Mouse (Mus musculus) MEL (cell line): ENCODE results near the gene Rps6ka3. TPM values are rescaled to one million over a fixed set of nuclear protein-coding genes. Genes with fewer than 3 reads are reported as not detected.

Experiments
- DNase-seq: peaks from one replicate; pipeline ENCODE4 v3.0.0; 2011; ENCODE audit warnings: low read depth, low spot score
- H3K27ac ChIP-seq: 2 replicates; pipeline ENCODE4 v1.5.1; 2012; ENCODE audit warnings: low read depth, mild to moderate bottlenecking, control low read depth, low read length, moderate library complexity; ENCODE audit not compliant: control insufficient read depth
- H3K27me3 ChIP-seq, 2 experiments: fragments of 150-350 bp in 1 of 2; sonication (generic) in 1 of 2; 2 replicates each; pipeline ENCODE4 v1.6.1; 2012; ENCODE audit warnings: low read length in 2 of 2, mild to moderate bottlenecking in 2 of 2, improper control_type of control experiment in 1 of 2, moderate library complexity in 1 of 2; ENCODE audit not compliant: insufficient read depth in 2 of 2, control insufficient read depth in 1 of 2
- H3K36me3 ChIP-seq, 2 experiments: 2 replicates each; pipeline ENCODE4 v1.6.1; 2012 to 2014; ENCODE audit warnings: low read length in 2 of 2, improper control_type of control experiment in 1 of 2, inconsistent platforms in 1 of 2, mild to moderate bottlenecking in 1 of 2; ENCODE audit not compliant: insufficient read depth in 2 of 2, control insufficient read depth in 1 of 2
- H3K4me1 ChIP-seq, 2 experiments: fragments of 150-350 bp in 1 of 2; sonication (generic) in 1 of 2; 2 replicates each; pipeline ENCODE4 v1.6.1; 2012; ENCODE audit warnings: low read length in 2 of 2, improper control_type of control experiment in 1 of 2, mild to moderate bottlenecking in 1 of 2; ENCODE audit not compliant: insufficient read depth in 2 of 2, control insufficient read depth in 1 of 2
- H3K4me3 ChIP-seq, 2 experiments: fragments of 150-350 bp in 1 of 2; sonication (generic) in 1 of 2; 2 replicates each; pipeline ENCODE4 v1.5.1; 2012; ENCODE audit warnings: low read depth in 2 of 2, low read length in 2 of 2, mild to moderate bottlenecking in 2 of 2, moderate library complexity in 2 of 2, control low read depth in 1 of 2, improper control_type of control experiment in 1 of 2; ENCODE audit not compliant: control insufficient read depth in 1 of 2, insufficient read depth in 1 of 2
- H3K79me2 ChIP-seq: 2 replicates; pipeline ENCODE4 v1.6.1; 2012; ENCODE audit warnings: mild to moderate bottlenecking, low read length, moderate library complexity; ENCODE audit not compliant: control insufficient read depth, poor library complexity, insufficient read depth
- H3K9ac ChIP-seq: 2 replicates; pipeline ENCODE4 v1.6.1; 2012; ENCODE audit warnings: low read depth, mild to moderate bottlenecking, control low read depth, low read length, moderate library complexity; ENCODE audit not compliant: control insufficient read depth, poor library complexity, severe bottlenecking
- H3K9me3 ChIP-seq: fragments of 150-350 bp; sonication (generic); replicated peaks from 2 replicates; pipeline ENCODE4 v1.6.1; 2012; ENCODE audit warnings: mild to moderate bottlenecking, low read length, improper control_type of control experiment, moderate library complexity; ENCODE audit not compliant: insufficient read depth
- E2F4 ChIP-seq: IDR thresholded peaks from 2 replicates; pipeline ENCODE4 v1.6.1; 2011; ENCODE audit warnings: low read depth, low read length, improper control_type of control experiment, borderline replicate concordance
- EP300 ChIP-seq, 2 experiments: IDR thresholded peaks; 2 replicates each; pipeline ENCODE4 v1.6.1; 2011; ENCODE audit warnings: improper control_type of control experiment in 2 of 2, low read length in 2 of 2, low read depth in 1 of 2, mild to moderate bottlenecking in 1 of 2
- ETS1 ChIP-seq: IDR thresholded peaks from 2 replicates; pipeline ENCODE4 v1.6.1; 2012; ENCODE audit warnings: low read depth, mild to moderate bottlenecking, inconsistent platforms, low read length, improper control_type of control experiment, moderate library complexity
- GATA1 ChIP-seq: IDR thresholded peaks from 2 replicates; pipeline ENCODE4 v1.6.1; 2011; ENCODE audit warnings: low read depth, low read length, improper control_type of control experiment
- MAX ChIP-seq: IDR thresholded peaks from 2 replicates; pipeline ENCODE4 v1.6.1; 2011; ENCODE audit warnings: low read length, improper control_type of control experiment
- MXI1 ChIP-seq: IDR thresholded peaks from 2 replicates; pipeline ENCODE4 v1.6.1; 2011; ENCODE audit warnings: mild to moderate bottlenecking, low read depth, low read length, improper control_type of control experiment
- MYB ChIP-seq: IDR thresholded peaks from 2 replicates; pipeline ENCODE4 v1.6.1; 2011; ENCODE audit warnings: mild to moderate bottlenecking, low read depth, low read length, improper control_type of control experiment
- MYC ChIP-seq: IDR thresholded peaks from 2 replicates; pipeline ENCODE4 v1.6.1; 2011; ENCODE audit warnings: low read depth, mild to moderate bottlenecking, low read length, improper control_type of control experiment, moderate library complexity
- NRF1 ChIP-seq: IDR thresholded peaks from 2 replicates; pipeline ENCODE4 v1.6.1; 2014; ENCODE audit warnings: low read depth, mild to moderate bottlenecking, inconsistent platforms, low read length, improper control_type of control experiment, moderate library complexity; ENCODE audit not compliant: poor library complexity, insufficient read depth, severe bottlenecking
- POLR2AphosphoS2 ChIP-seq: IDR thresholded peaks from 2 replicates; pipeline ENCODE4 v1.6.1; 2011; ENCODE audit warnings: low read length, improper control_type of control experiment
- RAD21 ChIP-seq: IDR thresholded peaks from 2 replicates; pipeline ENCODE4 v1.6.1; 2011; ENCODE audit warnings: mild to moderate bottlenecking, low read depth, low read length, improper control_type of control experiment
- SIN3A ChIP-seq: IDR thresholded peaks from 2 replicates; pipeline ENCODE4 v1.6.1; 2012; ENCODE audit warnings: low read length, improper control_type of control experiment, inconsistent platforms
- SMC3 ChIP-seq: IDR thresholded peaks from 2 replicates; pipeline ENCODE4 v1.6.1; 2011; ENCODE audit warnings: low read depth, low read length, improper control_type of control experiment
- TCF12 ChIP-seq: IDR thresholded peaks from 2 replicates; pipeline ENCODE4 v1.6.1; 2014; ENCODE audit warnings: low read depth, mild to moderate bottlenecking, inconsistent platforms, low read length, improper control_type of control experiment, moderate library complexity
- USF1 ChIP-seq: IDR thresholded peaks from 2 replicates; pipeline ENCODE4 v1.6.1; 2014; ENCODE audit warnings: low read depth, mild to moderate bottlenecking, inconsistent platforms, low read length, improper control_type of control experiment, moderate library complexity
- ZKSCAN1 ChIP-seq: IDR thresholded peaks from 2 replicates; pipeline ENCODE4 v1.6.1; 2012; ENCODE audit warnings: low read depth, mild to moderate bottlenecking, inconsistent platforms, low read length, improper control_type of control experiment, moderate library complexity
- ZNF384 ChIP-seq: IDR thresholded peaks from 2 replicates; pipeline ENCODE4 v1.6.1; 2012; ENCODE audit warnings: low read depth, mild to moderate bottlenecking, inconsistent platforms, low read length, improper control_type of control experiment
- polyA plus RNA-seq, 2 experiments: library from polyadenylated mRNA; stranded (reverse) in 1 of 2; unstranded in 1 of 2; fragments of >175 nt in 1 of 2; fragments of >200 nt in 1 of 2; gene quantifications; 2 replicates each; pipeline versions ENCODE4 v1.2.1 to v1.2.4; 2012; ENCODE audit warnings: low replicate concordance in 2 of 2, low read depth in 1 of 2; ENCODE audit not compliant: insufficient read length in 2 of 2, insufficient read depth in 1 of 2, missing spikeins in 1 of 2
- total RNA-seq: library from RNA; depleted of rRNA; stranded (reverse); fragments of 300-350 nt; gene quantifications from 2 replicates; pipeline ENCODE4 v1.2.3, GENCODE M21; 2012

Gene Rps6ka3
- total and polyA plus RNA-seq, 3 experiments: 10.9 to 32.7 TPM; not detected in 1

GRCm38 (mm10) chrX:159387105-159387504, 177.0 kb downstream of the Rps6ka3 start:
- no peak overlapping the region for H3K9ac ChIP-seq
- no peak overlapping the region for H3K27ac ChIP-seq
- H3K9me3 ChIP-seq: no peaks in the 10 kb centered on the region
- no peaks in the 10 kb centered on the region for H3K79me2 ChIP-seq
- no peak for TF ChIP-seq E2F4
- H3K4me3 ChIP-seq: no peak overlapping the region
- no peak for DNase-seq
- H3K36me3 ChIP-seq: peaks cover 0 to 28% of the 10 kb centered on the region in 2 experiments; a peak in 2 of 4 replicates
- peaks cover 2 to 5% of the 10 kb centered on the region in 2 experiments; a peak in 2 of 4 replicates for H3K4me1 ChIP-seq
- no peaks in the 10 kb centered on the region for H3K27me3 ChIP-seq

GRCm38 (mm10) chrX:159388953-159389352, 178.8 kb downstream of the Rps6ka3 start:
- no peaks in the 10 kb centered on the region for H3K79me2 ChIP-seq
- no peak overlapping the region for H3K9ac ChIP-seq
- no peaks in the 10 kb centered on the region for H3K9me3 ChIP-seq
- H3K27me3 ChIP-seq: no peaks in the 10 kb centered on the region
- TF ChIP-seq MYB (no peak), RAD21 (no peak)
- H3K36me3 ChIP-seq: peaks cover 2 to 16% of the 10 kb centered on the region in 2 experiments
- no peak overlapping the region for H3K4me3 ChIP-seq
- peaks cover 5% of the 10 kb centered on the region in 2 experiments; a peak in 3 of 4 replicates for H3K4me1 ChIP-seq
- no peak for DNase-seq
- no peak overlapping the region for H3K27ac ChIP-seq

- no peaks in the 10 kb centered on the region for H3K27me3 ChIP-seq
- DNase-seq: peak; percentile 18
- H3K27ac ChIP-seq: no peak overlapping the region
- no peak overlapping the region for H3K4me3 ChIP-seq
- no peak overlapping the region for H3K9ac ChIP-seq
- H3K79me2 ChIP-seq: no peaks in the 10 kb centered on the region
- peaks cover 5 to 7% of the 10 kb centered on the region in 2 experiments; a peak in 3 of 4 replicates for H3K4me1 ChIP-seq
- no peaks in the 10 kb centered on the region for H3K9me3 ChIP-seq
- peaks cover 3 to 14% of the 10 kb centered on the region in 2 experiments for H3K36me3 ChIP-seq
- TF ChIP-seq SMC3: 0 out of 2 replicates have a peak, but pooled peaks have one; percentile 18
- TF ChIP-seq POLR2AphosphoS2: peak; percentile 59; the same call in 1 of the 2 replicates
- TF ChIP-seq MYC: no peak
Observed at GRCm38 (mm10) chrX:159390347-159390962, 180.3 kb downstream of the Rps6ka3 start.

GRCm38 (mm10) chrX:159391239-159391638, 181.1 kb downstream of the Rps6ka3 start:
- no peak overlapping the region for H3K4me3 ChIP-seq
- peak; percentile 60 for DNase-seq
- no peaks in the 10 kb centered on the region for H3K79me2 ChIP-seq
- peaks cover 3 to 10% of the 10 kb centered on the region in 2 experiments for H3K36me3 ChIP-seq
- H3K9me3 ChIP-seq: no peaks in the 10 kb centered on the region
- TF ChIP-seq ETS1 (0 out of 2 replicates have a peak, but pooled peaks have one; percentile 29), MXI1 (0 out of 2 replicates have a peak, but pooled peaks have one; percentile 54), GATA1 (peak; percentile 79), ZKSCAN1 (0 out of 2 replicates have a peak, but pooled peaks have one; percentile 17), ZNF384 (peak; percentile 44; the same call in 1 of the 2 replicates), NRF1 (no peak), TCF12 (no peak), MAX (0 out of 2 replicates have a peak, but pooled peaks have one; percentile 30), MYC (no peak), EP300 (IDR thresholded peaks at IDR 0.05; ENCODE audit: low read depth in 1 of 2, low read length in 2 of 2) (peak; percentile 45 to 74; a peak in 3 of 4 replicates), SIN3A (peak; percentile 42; the same call in 1 of the 2 replicates), USF1 (peak; percentile 39; the same call in 1 of the 2 replicates)
- H3K4me1 ChIP-seq: peaks cover 5 to 7% of the 10 kb centered on the region in 2 experiments; a peak in 3 of 4 replicates
- H3K27me3 ChIP-seq: no peaks in the 10 kb centered on the region
- H3K27ac ChIP-seq: no peak overlapping the region
- no peak overlapping the region for H3K9ac ChIP-seq
